Mouse (Mus musculus) liver, embryonic 11.5 days (tissue): ENCODE measurements around the gene Siah3. TPM values are rescaled to one million over a fixed set of nuclear protein-coding genes. Genes with fewer than 3 reads are reported as not detected.
A peak's percentile ranks its signal among the peaks of the same experiment; 100 is the strongest.
"Not testable (repeated sequence)": the region's sequence is repeated elsewhere in the genome, so short reads cannot be mapped to it uniquely, and the experiment has no call there.

Experiments
- ATAC-seq: fragments of 200-750 bp; cut with Nextera tagmentation; replicated peaks from 2 replicates; pipeline ENCODE4 v1.8.0; 2017; ENCODE audit warnings: moderate number of reproducible peaks, mild to moderate bottlenecking, moderate TSS enrichment, moderate library complexity; ENCODE audit not compliant: low FRiP score
- DNase-seq: peaks from one replicate; pipeline ENCODE4 v3.0.0-alpha.2; 2017; ENCODE audit warnings: low spot score
- H3K27ac ChIP-seq: fragments of 300-500 bp; sonication (generic); 2 replicates; pipeline ENCODE4 v1.5.1; 2014; ENCODE audit warnings: mild to moderate bottlenecking, low read depth, low read length, control low read depth
- H3K27me3 ChIP-seq: fragments of 300-500 bp; sonication (generic); replicated peaks from 2 replicates; pipeline ENCODE4 v1.6.1; 2014; ENCODE audit warnings: low read length, mixed read lengths; ENCODE audit not compliant: control insufficient read depth, insufficient read depth
- H3K36me3 ChIP-seq: fragments of 300-500 bp; sonication (generic); 2 replicates; pipeline ENCODE4 v1.6.1; 2014; ENCODE audit warnings: mild to moderate bottlenecking, low read length, moderate library complexity, mixed read lengths; ENCODE audit not compliant: control insufficient read depth, insufficient read depth
- H3K4me1 ChIP-seq: fragments of 300-500 bp; sonication (generic); replicated peaks from 2 replicates; pipeline ENCODE4 v1.6.1; 2014; ENCODE audit warnings: low read length, mixed read lengths; ENCODE audit not compliant: control insufficient read depth, insufficient read depth
- H3K4me2 ChIP-seq: fragments of 300-500 bp; sonication (generic); 2 replicates; pipeline ENCODE4 v1.6.1; 2014; ENCODE audit warnings: mild to moderate bottlenecking, control low read depth, moderate library complexity
- H3K4me3 ChIP-seq: fragments of 300-500 bp; sonication (generic); 2 replicates; pipeline ENCODE4 v1.5.1; 2014; ENCODE audit warnings: low read depth, low read length, control low read depth
- H3K9ac ChIP-seq: fragments of 300-500 bp; sonication (generic); 2 replicates; pipeline ENCODE4 v1.6.1; 2014; ENCODE audit warnings: low read depth, low read length, control low read depth
- H3K9me3 ChIP-seq: fragments of 300-500 bp; sonication (generic); 2 replicates; pipeline ENCODE4 v1.6.1; 2016; ENCODE audit warnings: low read length, inconsistent platforms, mixed read lengths; ENCODE audit not compliant: control insufficient read depth
- WGBS: fragments of 180-500 bp; shearing (Covaris S2); extraction: QIAGEN DNeasy Blood & Tissue Kit; methylation state at CpG from one replicate; pipeline ENCODE4 v1.1.7; 2014; 5-methylcytosine and 5-hydroxymethylcytosine counted together
- polyA plus RNA-seq: library from polyadenylated mRNA; unstranded; fragments of >200 nt; fragmentation: Nextera tagmentation; extraction: Ambion mirVana; gene quantifications from 2 replicates; pipeline ENCODE4 v1.2.1, GENCODE M21; 2014

Gene Siah3
- polyA plus RNA-seq, 1 experiment from 2014 or later = 0.19 TPM

- WGBS = 75% methylated on average over 11 of the region's 11 CpGs
Measured at GRCm38 (mm10) chr14:75444486-75445105, 11.2 kb upstream of the Siah3 start.

GRCm38 (mm10) chr14:75445281-75445947 is 10.4 kb upstream of the Siah3 start:
- peak overlapping the region; percentile 25 for H3K4me3 ChIP-seq
- H3K27me3 ChIP-seq = no peaks in the 10 kb centered on the region
- no peaks in the 10 kb centered on the region for H3K36me3 ChIP-seq
- no peak overlapping the region for H3K9ac ChIP-seq
- DNase-seq (peak; percentile 51), ATAC-seq (peak; percentile 68)
- H3K27ac ChIP-seq = peak overlapping the region; percentile 26; the same call in 1 of the 2 replicates
- peaks cover 4% of the 10 kb centered on the region; the same call in 1 of the 2 replicates for H3K4me1 ChIP-seq
- no peaks in the 10 kb centered on the region for H3K9me3 ChIP-seq
- H3K4me2 ChIP-seq = peak overlapping the region; percentile 61
- 4% methylated on average over 15 of the region's 15 CpGs for WGBS

More at GRCm38 (mm10) chr14:75444486-75445105, 11.2 kb upstream of the Siah3 start:
- Histone ChIP-seq H3K4me3 (no peak overlapping the region), H3K4me1 (peaks cover 4% of the 10 kb centered on the region; the same call in 1 of the 2 replicates), H3K36me3 (no peaks in the 10 kb centered on the region), H3K9me3 (no peaks in the 10 kb centered on the region), H3K27me3 (no peaks in the 10 kb centered on the region), H3K27ac (no peak overlapping the region), H3K9ac (no peak overlapping the region), H3K4me2 (no peak overlapping the region)
- DNase-seq = no peak
- ATAC-seq = no peak

GRCm38 (mm10) chr14:75445948-75446281 is 9.9 kb upstream of the Siah3 start:
- Histone ChIP-seq H3K4me2 (peak overlapping the region; percentile 61), H3K27ac (no peak overlapping the region), H3K9me3 (no peaks in the 10 kb centered on the region), H3K9ac (no peak overlapping the region), H3K4me1 (peaks cover 4% of the 10 kb centered on the region; the same call in 1 of the 2 replicates), H3K36me3 (no peaks in the 10 kb centered on the region), H3K4me3 (peak overlapping the region; percentile 25), H3K27me3 (no peaks in the 10 kb centered on the region)
- no peak for ATAC-seq
- WGBS = 32% methylated on average over 6 of the region's 6 CpGs
- no peak for DNase-seq

- H3K4me3 ChIP-seq, H3K27me3 ChIP-seq, H3K27ac ChIP-seq, H3K9ac ChIP-seq, ATAC-seq, H3K36me3 ChIP-seq, DNase-seq, H3K4me2 ChIP-seq, H3K9me3 ChIP-seq, H3K4me1 ChIP-seq: not testable (repeated sequence)
Measured at GRCm38 (mm10) chr14:75446314-75446713, 9.5 kb upstream of the Siah3 start.

GRCm38 (mm10) chr14:75453906-75454305 is 1.9 kb upstream of the Siah3 start:
- 89% methylated on average over 4 of the region's 4 CpGs for WGBS

DNA sequence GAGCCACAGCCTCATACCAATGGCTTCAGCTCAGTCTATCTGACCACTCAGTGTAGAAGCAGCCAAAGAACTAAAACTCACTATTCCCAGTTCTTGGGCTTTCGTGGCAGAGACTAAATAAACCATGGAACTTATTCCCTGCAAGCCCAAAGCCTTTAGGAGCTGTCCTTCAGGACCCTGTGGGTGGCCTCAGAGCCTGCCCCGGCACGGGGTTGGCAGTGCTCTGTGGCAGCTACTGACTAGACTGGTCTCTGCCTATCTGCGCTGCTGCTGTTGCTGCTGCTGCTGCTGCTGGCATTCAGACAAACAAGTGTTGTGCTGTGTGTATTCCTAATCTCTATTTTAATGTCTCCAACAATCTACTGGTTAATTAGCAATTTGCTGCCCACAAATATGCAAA is 1.1 kb upstream of the Siah3 start:
- Histone ChIP-seq H3K27ac (no peak overlapping the region), H3K4me1 (no peaks in the 10 kb centered on the region; the same call in none of the 2 replicates), H3K27me3 (peaks cover 19% of the 10 kb centered on the region), H3K9me3 (no peaks in the 10 kb centered on the region), H3K36me3 (no peaks in the 10 kb centered on the region), H3K4me3 (no peak overlapping the region), H3K9ac (no peak overlapping the region), H3K4me2 (no peak overlapping the region)
- ATAC-seq (no peak), DNase-seq (no peak)
- WGBS = 16% methylated on average over 4 of the region's 4 CpGs

More at GRCm38 (mm10) chr14:75453906-75454305, 1.9 kb upstream of the Siah3 start:
- no peak overlapping the region for H3K4me2 ChIP-seq
- H3K9me3 ChIP-seq = no peaks in the 10 kb centered on the region
- no peaks in the 10 kb centered on the region for H3K36me3 ChIP-seq
- no peak overlapping the region for H3K27ac ChIP-seq
- no peak for ATAC-seq
- no peak for DNase-seq
- H3K4me3 ChIP-seq = no peak overlapping the region
- no peaks in the 10 kb centered on the region; the same call in 1 of the 2 replicates for H3K4me1 ChIP-seq
- H3K9ac ChIP-seq = no peak overlapping the region
- H3K27me3 ChIP-seq = peaks cover 19% of the 10 kb centered on the region

DNA sequence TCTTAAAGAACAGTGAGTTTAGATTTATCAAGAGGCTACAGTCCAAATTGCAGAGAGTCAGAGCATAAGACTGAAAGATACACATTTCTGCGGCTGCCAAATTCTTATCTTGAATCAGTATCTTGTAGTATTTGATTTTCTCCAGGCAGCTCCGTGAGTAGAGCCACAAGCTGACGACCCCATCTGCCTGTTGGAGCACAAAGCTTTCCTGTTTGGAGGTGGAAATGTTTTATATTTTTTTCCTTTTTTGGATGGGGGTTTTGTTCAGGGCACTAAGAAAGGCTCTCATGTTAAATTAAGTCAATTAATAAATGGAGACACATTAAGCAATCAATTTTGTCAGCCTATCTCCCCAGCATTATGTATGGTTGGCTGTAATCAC is 430 bp upstream of the Siah3 start:
- no peak for DNase-seq
- Histone ChIP-seq H3K9me3 (no peaks in the 10 kb centered on the region), H3K4me3 (no peak overlapping the region), H3K9ac (no peak overlapping the region), H3K36me3 (no peaks in the 10 kb centered on the region), H3K4me2 (peak overlapping the region; percentile 47; the same call in 1 of the 2 replicates), H3K27ac (no peak overlapping the region), H3K27me3 (peaks cover 19% of the 10 kb centered on the region), H3K4me1 (no peaks in the 10 kb centered on the region; the same call in none of the 2 replicates)
- ATAC-seq = no peak
- 34% methylated on average over 3 of the region's 3 CpGs for WGBS

GRCm38 (mm10) chr14:75456489-75457220 is 873 bp downstream of the Siah3 start:
- ATAC-seq = no peak
- H3K9me3 ChIP-seq = no peaks in the 10 kb centered on the region

More at GRCm38 (mm10) chr14:75456489-75457220, 873 bp downstream of the Siah3 start:
- H3K27me3 ChIP-seq = peaks cover 19% of the 10 kb centered on the region
- no peaks in the 10 kb centered on the region; the same call in none of the 2 replicates for H3K4me1 ChIP-seq
- no peaks in the 10 kb centered on the region for H3K36me3 ChIP-seq
- H3K9ac ChIP-seq = no peak overlapping the region
- peak overlapping the region; percentile 28 for H3K4me3 ChIP-seq
- peak; percentile 49 for DNase-seq
- no peak overlapping the region for H3K27ac ChIP-seq
- 12% methylated on average over 13 of the region's 13 CpGs for WGBS
- H3K4me2 ChIP-seq = peak overlapping the region; percentile 47
